Mouse (Mus musculus) lung, postnatal 0 days (tissue): Measurements from ENCODE around the gene Hes7.

Experiments
- CTCF ChIP-seq: IDR thresholded peaks from 2 replicates; pipeline ENCODE4 v1.5.1; 2016; ENCODE audit warnings: antibody characterized with exemption, mild to moderate bottlenecking
- EP300 ChIP-seq: IDR thresholded peaks from 2 replicates; pipeline ENCODE4 v1.6.1; 2016; ENCODE audit warnings: antibody characterized with exemption, mild to moderate bottlenecking, control low read depth

DNA sequence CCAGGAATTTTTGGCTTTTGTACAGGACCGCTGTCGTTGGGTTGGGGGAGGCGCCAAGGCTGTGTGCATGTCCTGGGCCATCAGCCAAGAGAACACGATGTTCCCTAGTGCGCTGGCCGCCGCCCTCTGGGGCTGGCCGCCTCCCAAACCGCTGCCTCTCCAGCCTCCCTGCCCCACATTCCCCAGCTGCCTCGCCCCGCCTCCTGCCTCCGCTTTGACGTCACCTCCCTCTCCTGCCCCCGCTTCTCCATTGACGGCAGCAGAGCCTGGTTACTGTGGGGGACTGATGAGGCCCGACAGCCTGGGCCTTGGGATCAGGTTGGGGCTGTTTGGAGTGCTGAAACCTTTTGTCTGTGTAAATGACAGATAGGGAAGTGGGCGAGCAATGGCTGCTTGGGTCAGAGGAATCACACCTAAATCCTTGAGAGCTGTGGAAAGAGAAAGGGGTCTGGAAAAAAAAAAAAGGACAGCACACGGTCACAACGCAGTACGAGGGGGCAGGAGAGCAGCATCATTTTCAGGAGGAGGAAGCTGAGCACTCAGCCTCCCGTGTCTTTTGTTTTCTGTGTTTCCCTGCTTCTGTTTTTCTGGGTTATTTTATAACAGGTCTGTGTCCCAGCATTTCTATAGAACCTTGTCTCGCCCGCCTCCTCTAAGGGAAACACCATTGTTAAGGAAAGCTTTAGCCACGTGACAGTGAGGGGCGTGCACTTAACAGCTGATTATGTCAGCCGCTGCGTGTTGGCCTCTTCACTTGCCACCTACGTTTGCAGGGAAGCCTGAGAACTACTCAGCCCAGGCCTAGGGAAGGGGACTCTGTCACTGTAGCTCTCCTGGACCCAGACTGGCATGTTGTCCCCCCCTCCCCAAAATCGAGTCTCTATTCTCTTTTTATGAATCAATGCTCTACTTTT, 23.0 kb upstream of the Hes7 start:
- TF ChIP-seq CTCF (no peak), EP300 (peak; percentile 100)
